Comparison of ENCODE assay signal across 8 mouse cellular contexts in the genomic region with DNA sequence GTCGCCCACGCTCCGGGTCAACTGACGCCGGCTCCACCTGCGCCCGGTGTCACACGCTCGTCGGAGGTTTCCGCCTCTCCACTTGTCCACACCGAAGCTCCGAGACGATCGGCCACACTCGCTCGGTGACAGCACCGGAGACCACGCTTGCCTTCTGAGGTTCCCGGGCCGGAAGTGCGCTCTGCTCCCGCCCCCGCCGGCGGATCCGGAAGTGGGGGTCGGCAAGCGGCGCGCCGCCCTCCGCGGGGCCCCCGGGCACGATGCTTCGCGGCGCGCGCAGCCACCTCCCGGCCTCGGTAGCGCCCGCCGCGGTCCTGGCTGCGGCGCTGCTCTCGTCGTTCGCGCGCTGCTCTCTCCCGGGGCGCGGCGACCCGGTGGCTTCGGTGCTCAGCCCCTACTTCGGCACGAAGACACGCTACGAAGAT. TPM values are rescaled to one million over a fixed set of nuclear protein-coding genes. Genes with fewer than 3 reads are reported as not detected.
DNase-seq lines count a peak whose midpoint lies in the region.

TSS of gene Minpp1 (plus strand) at position 89 of the 425 bp plus-strand sequence.

- no peaks in the 10 kb centered on the region for H3K27me3 ChIP-seq in hindbrain, embryonic 10.5 days (ENCODE audit: insufficient read depth, poor library complexity, severe bottlenecking)

- DNase-seq in Muller cell, postnatal 12 days (ENCODE audit: inconsistent ontology term) = peak; percentile 90
- DNase-seq in cerebellum, adult 9-10 months = peak; percentile 77
- peak; percentile 49 to 88 for DNase-seq in frontal cortex, adult 2 months (ENCODE audit: extremely low spot score in 1 of 2, low spot score in 1 of 2)
- DNase-seq in hindbrain, embryonic 10.5 days (ENCODE audit: low spot score) = peak; percentile 87
- peak; percentile 82 to 84 for DNase-seq in layer of hippocampus, postnatal 14 days (ENCODE audit: low spot score in 2 of 2)
- peak; percentile 87 for DNase-seq in lung, postnatal 14 days
- peak; percentile 55 for DNase-seq in retina, adult 2 months (ENCODE audit: low read depth, low spot score)
- peak; percentile 89 to 92 for DNase-seq in thymus, postnatal 36 days

- H3K4me1 ChIP-seq in hindbrain, embryonic 10.5 days (replicated peaks) = peaks cover 24% of the 10 kb centered on the region

- H3K9me3 ChIP-seq in hindbrain, embryonic 10.5 days = no peaks in the 10 kb centered on the region

- peak within 1 kb of the TSS; percentile 93 for H3K27ac ChIP-seq in hindbrain, embryonic 10.5 days

- under 1% methylated on average over 64 of the region's 64 CpGs for WGBS in hindbrain, embryonic 10.5 days

- H3K36me3 ChIP-seq in hindbrain, embryonic 10.5 days = no peaks in the 10 kb centered on the region

- peak within 1 kb of the TSS; percentile 72 for H3K4me3 ChIP-seq in hindbrain, embryonic 10.5 days

RNA-seq across cellular contexts. Expression of gene Minpp1, which starts in this region (rescaled TPM):
- 41.9 and 46.3 TPM in 2 replicates for polyA plus RNA-seq in frontal cortex, adult 2 months (2012; rRNA removed)
- 64.0 and 73.0 TPM in 2 replicates for polyA plus RNA-seq in hindbrain, embryonic 10.5 days (2016; fragmentation: Nextera tagmentation; extraction: Ambion mirVana)
- 10 to 100 TPM; 50.3 to 52.0 TPM for total RNA-seq in layer of hippocampus, postnatal 14 days (2021)

Comparison
In these comparisons a context has a peak if more than half of its experiments do, and no peak if none do; other contexts are left out.
1. Peak in every context shown above with its lines: DNase-seq, H3K4me3 ChIP-seq and H3K27ac ChIP-seq.